Mouse (Mus musculus) gastrocnemius, adult 18-20 months (tissue): ENCODE data around the gene Madcam1. TPM values are rescaled to one million over a fixed set of nuclear protein-coding genes. Genes with fewer than 3 reads are reported as not detected.

Experiments
- DNase-seq: peaks from one replicate; pipeline ENCODE4 v3.0.0; 2021; ENCODE audit warnings: low spot score
- long read RNA-seq, 2 experiments: library from polyadenylated mRNA; stranded (forward); transcript quantifications; one replicate each; pipeline ENCODE4 v2.0.0; 2021
- total RNA-seq, 2 experiments: library from RNA; stranded (reverse); gene quantifications; 2 replicates each; pipeline ENCODE4 v1.2.3; 2021

Madcam1 gene
- total RNA-seq, result not detected
- long read RNA-seq, experiment 1, result 0 reads
- long read RNA-seq, experiment 2, result 0 reads

- DNase-seq, result peak; percentile 65
Measured at GRCm38 (mm10) chr10:79664131-79664665, at the start of gene Madcam1. Gene Madcam1, plus strand, starts transcription at chr10:79664559.

- DNase-seq, result no peak
Measured at GRCm38 (mm10) chr10:79615860-79616259, 48.5 kb upstream of the Madcam1 start.

DNA sequence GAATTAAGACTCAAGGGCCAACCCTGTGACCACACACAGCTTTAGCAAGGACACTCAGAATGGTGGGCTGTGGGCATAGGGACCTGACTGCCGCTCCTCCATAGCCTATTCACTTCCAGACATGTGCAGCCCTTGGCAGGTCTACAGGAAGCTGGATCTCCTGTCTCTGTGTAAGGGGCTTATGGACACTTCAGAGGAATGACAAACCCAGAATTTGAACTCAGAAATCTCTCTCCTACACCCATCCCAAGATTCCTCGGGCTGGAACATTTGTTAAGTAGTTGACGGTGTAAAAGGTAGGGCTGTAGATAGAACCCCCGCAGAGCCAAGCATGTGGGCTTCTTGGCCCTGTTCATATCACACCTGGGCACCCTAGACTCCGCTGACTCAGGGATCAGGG, 48.0 kb upstream of the Madcam1 start:
- no peak for DNase-seq

- peak; percentile 40 for DNase-seq
Measured at GRCm38 (mm10) chr10:79623950-79624349, 40.4 kb upstream of the Madcam1 start.

DNA sequence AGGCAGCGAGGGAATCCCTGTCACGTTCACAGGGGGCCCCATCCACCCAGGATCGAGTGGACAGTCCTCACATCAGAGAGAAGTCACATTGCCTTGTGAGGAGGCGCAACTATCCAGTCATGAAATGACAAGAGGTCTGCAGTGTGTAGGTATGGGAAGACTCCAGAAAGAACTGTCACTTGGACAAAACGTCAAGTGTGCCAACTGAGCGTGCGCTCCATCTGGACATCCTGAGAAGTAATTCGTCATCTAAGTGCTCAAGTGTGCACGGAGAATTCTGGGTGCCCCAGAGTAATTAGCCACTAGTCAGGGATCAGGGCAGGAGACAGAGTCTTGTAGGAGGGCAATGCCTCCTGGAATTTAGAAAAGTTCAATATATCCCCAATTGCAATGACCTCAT, 39.0 kb upstream of the Madcam1 start:
- no peak for DNase-seq

DNA sequence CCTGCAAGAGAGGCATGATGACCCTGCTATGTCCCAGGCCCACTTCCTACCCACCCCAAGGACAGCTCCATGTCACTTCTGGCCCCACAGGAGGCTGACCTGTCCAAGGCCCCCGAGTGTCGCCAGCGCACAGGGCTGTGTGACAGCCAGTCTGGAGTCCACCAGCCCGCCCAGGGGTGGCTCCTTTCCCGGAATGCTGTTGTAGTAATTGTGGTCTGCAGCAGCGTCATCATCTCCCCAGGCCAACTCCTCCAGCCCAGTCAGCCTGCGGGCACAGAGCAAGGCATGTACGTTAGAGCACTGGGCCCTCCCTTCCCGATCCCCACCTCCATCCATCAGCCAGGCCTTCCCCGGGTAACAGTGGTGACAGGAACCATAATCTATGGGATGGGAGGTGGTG, 38.2 kb upstream of the Madcam1 start:
- no peak for DNase-seq

DNA sequence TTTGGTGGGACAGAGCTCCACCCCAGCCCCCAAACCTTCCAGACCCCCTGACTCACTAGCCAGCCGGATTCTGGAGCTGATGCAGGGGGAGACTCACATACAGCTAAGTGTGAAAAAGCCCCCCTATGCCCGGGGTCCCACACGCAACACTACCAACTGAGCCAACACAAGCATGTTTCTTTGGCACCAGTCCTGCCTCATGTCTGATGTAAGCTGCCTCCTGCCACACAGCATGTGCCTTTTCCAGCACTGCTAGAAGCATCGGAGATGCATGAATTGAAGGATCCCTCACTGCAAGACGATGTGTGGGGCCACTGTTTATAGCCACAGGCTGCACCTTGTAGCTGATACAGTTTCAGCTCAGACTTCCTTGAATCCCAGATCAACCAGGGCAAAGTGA, 36.0 kb upstream of the Madcam1 start:
- no peak for DNase-seq

GRCm38 (mm10) chr10:79631432-79631831, 32.9 kb upstream of the Madcam1 start:
- no peak for DNase-seq

GRCm38 (mm10) chr10:79633006-79633777, 31.2 kb upstream of the Madcam1 start:
- no peak for DNase-seq

- DNase-seq, result no peak
Measured at GRCm38 (mm10) chr10:79636287-79636686, 28.1 kb upstream of the Madcam1 start.

- DNase-seq, result peak; percentile 44
Measured at GRCm38 (mm10) chr10:79637128-79638110, 26.9 kb upstream of the Madcam1 start, which contains the start of gene Shc2. Gene Shc2, minus strand, starts transcription at chr10:79637918.

DNA sequence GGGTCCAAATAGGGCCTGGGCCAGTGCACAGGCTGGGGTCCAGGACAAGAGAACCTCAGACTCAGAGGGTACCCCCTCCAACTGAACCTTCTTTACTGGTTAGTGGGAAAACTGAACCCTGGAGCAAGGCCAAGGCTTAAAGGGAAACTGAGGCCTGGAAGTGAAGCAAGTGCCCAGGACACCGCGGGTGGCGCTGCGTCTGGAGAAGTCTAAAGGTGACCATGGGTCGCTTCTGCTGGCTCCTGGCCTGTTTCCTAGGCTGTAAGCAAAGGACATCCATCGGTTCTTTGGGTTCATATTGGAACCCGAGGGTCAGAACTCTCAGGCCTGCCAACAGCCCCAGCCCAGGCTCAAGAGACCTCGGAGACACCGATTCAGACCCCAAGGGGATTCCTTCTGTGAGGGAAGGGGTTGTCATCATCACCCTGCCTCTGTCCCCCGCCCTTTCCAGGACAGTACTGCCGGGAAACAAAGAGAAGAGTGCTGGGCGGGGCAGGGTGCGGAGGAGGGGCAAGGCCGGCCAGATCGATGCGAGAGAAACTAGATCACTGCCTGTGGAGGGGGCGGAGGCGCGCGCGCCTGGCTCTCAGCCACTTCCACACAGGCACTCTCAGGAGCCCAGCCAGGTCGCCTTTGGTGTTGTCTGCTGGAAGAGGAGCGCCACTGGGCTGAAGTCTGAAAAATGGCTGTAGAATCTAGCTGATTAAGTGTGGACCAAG, 25.7 kb upstream of the Madcam1 start:
- DNase-seq, result peak; percentile 67

DNA sequence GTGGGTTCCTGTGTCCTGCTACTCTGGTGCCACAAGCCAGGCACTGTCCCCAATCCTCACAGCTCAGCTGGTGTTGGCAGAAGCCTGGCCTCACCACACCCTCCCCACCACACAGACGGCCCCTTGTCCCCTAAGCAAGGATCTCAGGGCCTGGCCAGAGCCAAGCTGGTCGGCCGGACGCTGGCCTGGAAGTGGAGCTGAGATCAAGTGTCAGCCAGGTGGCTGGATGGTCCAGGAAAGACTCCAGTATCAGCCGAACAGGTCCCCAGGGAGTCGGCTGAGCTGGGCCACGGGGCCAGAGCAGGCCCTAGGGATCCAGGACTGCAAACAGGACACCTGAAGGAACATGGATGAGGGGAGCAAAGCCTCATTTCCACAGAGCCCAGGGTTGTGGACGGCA, 18.6 kb upstream of the Madcam1 start, which contains the start of gene Odf3l2:
Odf3l2 (minus strand) TSS at position 28 of the 400 bp plus-strand sequence.
- peak; percentile 88 for DNase-seq

- DNase-seq, result peak; percentile 83
Measured at GRCm38 (mm10) chr10:79649070-79649751, 15.1 kb upstream of the Madcam1 start.

DNA sequence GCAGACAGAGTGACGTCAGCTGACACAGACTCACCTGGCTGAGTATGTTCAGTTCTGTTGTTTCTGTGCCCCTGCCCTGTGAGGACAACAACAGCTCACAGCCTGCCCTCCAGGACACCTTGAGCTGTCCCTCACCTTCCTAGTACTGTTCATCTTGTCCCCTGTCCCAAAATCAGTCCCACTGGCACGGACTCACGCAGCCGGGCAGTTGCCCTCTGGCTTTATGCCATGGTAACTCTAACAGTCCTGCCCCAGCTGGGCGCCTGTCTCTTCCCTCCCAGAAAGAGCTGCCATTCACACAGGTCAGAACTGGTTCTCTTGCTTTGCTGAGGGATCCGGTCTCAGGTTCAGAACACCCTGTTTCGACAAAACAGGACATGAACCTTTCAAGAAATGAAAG, 11.6 kb upstream of the Madcam1 start:
- DNase-seq, result peak; percentile 79

DNA sequence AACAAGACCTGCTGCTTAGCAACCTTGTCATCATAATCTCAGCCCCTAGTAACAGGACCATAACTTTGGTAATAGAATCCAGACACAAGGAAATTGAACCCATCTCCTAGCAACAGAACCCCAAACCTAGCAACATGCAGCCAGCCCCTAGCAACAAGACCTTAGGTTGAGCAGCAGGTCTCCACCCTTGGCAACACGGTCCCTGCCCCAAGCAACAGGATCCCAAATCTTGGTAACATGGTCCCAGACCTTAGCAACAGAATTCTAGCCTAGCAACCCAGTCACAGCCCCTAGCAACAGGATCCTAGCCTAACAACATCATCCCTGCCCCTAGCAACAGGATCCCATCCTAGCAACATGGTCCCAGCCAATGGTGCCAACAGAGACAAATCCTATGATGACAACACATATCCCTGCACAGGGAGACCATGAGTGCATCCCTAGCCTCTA, 9.4 kb upstream of the Madcam1 start:
- no peak for DNase-seq

DNA sequence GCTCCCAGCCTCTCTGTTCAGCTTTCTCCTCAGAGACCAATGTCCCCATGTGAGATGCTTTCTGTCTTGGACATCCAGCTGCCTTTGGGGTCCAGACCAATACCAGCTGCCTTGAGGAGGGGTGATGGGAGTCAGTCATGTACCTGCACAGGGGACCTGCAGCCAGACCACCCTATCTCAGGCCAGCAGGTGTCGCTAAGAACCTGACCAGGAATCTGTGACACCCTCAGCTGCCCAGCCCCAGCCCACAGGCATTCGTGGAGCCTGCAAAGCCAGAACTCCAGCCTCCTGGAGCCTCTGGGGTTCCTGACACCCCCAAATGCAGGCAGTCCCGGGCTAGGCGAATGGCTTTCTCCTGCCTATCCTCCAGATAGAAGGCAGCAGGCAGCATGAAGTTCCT, 5.5 kb upstream of the Madcam1 start:
- no peak for DNase-seq

DNA sequence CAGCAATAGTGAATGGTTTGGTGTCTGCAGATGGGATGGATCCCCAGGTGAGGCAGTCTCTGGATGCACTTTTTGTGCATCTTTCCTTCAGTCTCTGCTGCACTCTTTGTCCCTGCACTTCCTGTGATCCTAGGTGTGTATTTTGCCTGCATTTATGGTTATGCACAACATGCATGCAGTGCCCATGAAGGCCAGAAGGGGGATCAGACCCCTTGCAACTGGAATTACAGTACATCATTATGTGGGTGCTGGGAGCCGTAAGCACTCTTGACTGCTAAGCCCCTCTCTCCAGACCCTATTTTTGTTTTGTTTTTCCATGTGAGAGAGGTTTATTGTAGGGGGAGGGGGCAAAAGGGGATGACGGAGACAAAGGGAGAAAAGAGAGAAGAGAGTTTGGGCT, 4.1 kb upstream of the Madcam1 start:
- DNase-seq, result no peak

DNA sequence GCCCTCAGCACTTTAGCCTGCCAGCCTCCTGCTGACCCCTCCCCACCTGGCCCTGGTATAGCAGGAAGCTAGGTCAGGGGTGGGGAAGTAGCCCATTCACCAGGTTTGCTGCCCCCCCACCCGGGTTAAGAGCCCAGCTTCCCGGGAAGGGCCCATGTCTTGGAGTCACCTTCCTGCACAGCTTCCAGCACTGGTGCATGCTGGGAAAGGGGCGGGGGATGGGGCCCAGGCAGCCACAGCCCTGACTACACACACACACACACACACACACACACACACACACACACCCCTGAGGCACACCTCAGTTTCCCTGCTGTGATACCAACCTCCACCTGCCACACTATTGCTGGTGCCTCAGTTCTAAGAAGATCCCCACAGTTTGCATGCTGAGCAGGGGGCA, 2.5 kb upstream of the Madcam1 start:
- no peak for DNase-seq

DNA sequence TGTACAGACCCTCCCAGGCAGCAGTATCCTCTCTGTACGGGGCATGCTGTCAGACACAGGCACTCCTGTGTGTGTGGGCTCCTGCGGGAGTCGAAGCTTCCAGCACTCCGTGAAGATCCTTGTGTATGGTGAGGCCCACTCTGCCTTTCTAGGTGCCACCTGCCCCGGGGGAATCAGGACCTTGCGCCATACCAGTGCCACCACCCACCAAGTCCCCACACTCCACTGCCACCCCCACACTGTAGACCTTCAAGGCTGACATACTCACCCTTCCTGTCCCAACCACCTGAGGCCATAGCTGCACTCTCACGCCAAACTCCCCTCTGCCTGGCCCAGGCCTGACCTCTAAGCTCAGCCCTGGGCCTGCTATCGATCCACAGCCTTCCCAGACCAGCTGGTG, 692 bp downstream of the Madcam1 start:
- no peak for DNase-seq

GRCm38 (mm10) chr10:79666493-79666892, 2.1 kb downstream of the Madcam1 start:
- DNase-seq, result no peak
